Mouse (Mus musculus): ENCODE measurements at regions not wholly inside any gene's neighbourhood (a gene's known extent, or its start where the extent isn't known, plus 50 kb on each side); places are given as distances from the start of the nearest gene placed in this dataset.

GRCm38 (mm10) chr19:26135398-26136104 is 463.3 kb downstream of the Dmrt2 start:
- Histone ChIP-seq H3K27me3 (no peaks in the 10 kb centered on the region), H3K9ac (replicated peaks) (no peak overlapping the region), H3K4me3 (replicated peaks) (no peak overlapping the region), H3K36me3 (no peaks in the 10 kb centered on the region), H3K4me1 (replicated peaks) (0 out of 2 replicates have a peak, but pooled peaks cover 2% of the 10 kb centered on the region), H3K4me2 (no peak overlapping the region), H3K9me3 (no peaks in the 10 kb centered on the region), H3K27ac (no peak overlapping the region)
- ATAC-seq (ENCODE audit: insufficient number of reproducible peaks, insufficient read depth, low FRiP score, low TSS enrichment, low read depth) = no peak
- WGBS = 14% methylated on average over 2 of the region's 2 CpGs

- H3K9me3 ChIP-seq = no peaks in the 10 kb centered on the region
- 80% methylated on average over 2 of the region's 2 CpGs for whole genome bisulfite sequencing
- ATAC-seq (ENCODE audit: insufficient number of reproducible peaks, insufficient read depth, low FRiP score, low TSS enrichment, low read depth) = no peak
Measured at GRCm38 (mm10) chr19:26140647-26141046, 464.2 kb upstream of the Smarca2 start.

GRCm38 (mm10) chr19:26143539-26143938 is 461.3 kb upstream of the Smarca2 start:
- Histone ChIP-seq H3K4me2 (no peak overlapping the region), H3K4me1 (replicated peaks) (no peaks in the 10 kb centered on the region), H3K9ac (replicated peaks) (no peak overlapping the region), H3K9me3 (no peaks in the 10 kb centered on the region), H3K27me3 (no peaks in the 10 kb centered on the region), H3K36me3 (no peaks in the 10 kb centered on the region), H3K27ac (no peak overlapping the region), H3K4me3 (replicated peaks) (no peak overlapping the region)
- 92% methylated on average over 2 of the region's 2 CpGs for WGBS
- ATAC-seq (ENCODE audit: insufficient number of reproducible peaks, insufficient read depth, low FRiP score, low TSS enrichment, low read depth) = no peak

More at GRCm38 (mm10) chr19:26140647-26141046, 464.2 kb upstream of the Smarca2 start:
- Histone ChIP-seq H3K27ac (no peak overlapping the region), H3K4me1 (replicated peaks) (0 out of 2 replicates have a peak, but pooled peaks cover 2% of the 10 kb centered on the region), H3K27me3 (no peaks in the 10 kb centered on the region), H3K9ac (replicated peaks) (no peak overlapping the region), H3K4me3 (replicated peaks) (no peak overlapping the region), H3K4me2 (no peak overlapping the region), H3K36me3 (no peaks in the 10 kb centered on the region)

GRCm38 (mm10) chr19:26151216-26151615 is 453.6 kb upstream of the Smarca2 start:
- H3K9me3 ChIP-seq = no peaks in the 10 kb centered on the region
- no peaks in the 10 kb centered on the region for H3K4me1 ChIP-seq (replicated peaks)
- H3K4me2 ChIP-seq = no peak overlapping the region
- H3K9ac ChIP-seq (replicated peaks) = no peak overlapping the region
- WGBS = 86% methylated on average over 4 of the region's 4 CpGs
- H3K36me3 ChIP-seq = no peaks in the 10 kb centered on the region
- no peak overlapping the region for H3K4me3 ChIP-seq (replicated peaks)
- H3K27ac ChIP-seq = no peak overlapping the region
- ATAC-seq (ENCODE audit: insufficient number of reproducible peaks, insufficient read depth, low FRiP score, low TSS enrichment, low read depth) = no peak
- no peaks in the 10 kb centered on the region for H3K27me3 ChIP-seq

GRCm38 (mm10) chr19:26164993-26165392 is 439.9 kb upstream of the Smarca2 start:
- H3K4me2 ChIP-seq = no peak overlapping the region
- WGBS = 39% methylated on average over 13 of the region's 13 CpGs
- no peaks in the 10 kb centered on the region for H3K4me1 ChIP-seq (replicated peaks)
- no peak overlapping the region for H3K4me3 ChIP-seq (replicated peaks)
- H3K27me3 ChIP-seq = no peaks in the 10 kb centered on the region
- no peaks in the 10 kb centered on the region for H3K36me3 ChIP-seq
- H3K9me3 ChIP-seq = no peaks in the 10 kb centered on the region
- no peak overlapping the region for H3K27ac ChIP-seq
- ATAC-seq (ENCODE audit: insufficient number of reproducible peaks, insufficient read depth, low FRiP score, low TSS enrichment, low read depth) = 0 out of 2 replicates have a peak, but pooled peaks have one; percentile 26
- no peak overlapping the region for H3K9ac ChIP-seq (replicated peaks)

- WGBS = 17% methylated on average over 4 of the region's 4 CpGs
- no peaks in the 10 kb centered on the region for H3K9me3 ChIP-seq
- H3K4me2 ChIP-seq = no peak overlapping the region
- no peak overlapping the region for H3K9ac ChIP-seq (replicated peaks)
- no peaks in the 10 kb centered on the region for H3K27me3 ChIP-seq
- no peak overlapping the region for H3K27ac ChIP-seq
- ATAC-seq (ENCODE audit: insufficient number of reproducible peaks, insufficient read depth, low FRiP score, low TSS enrichment, low read depth) = no peak
- H3K36me3 ChIP-seq = no peaks in the 10 kb centered on the region
- H3K4me1 ChIP-seq (replicated peaks) = no peaks in the 10 kb centered on the region
- H3K4me3 ChIP-seq (replicated peaks) = no peak overlapping the region
Measured at GRCm38 (mm10) chr19:26181774-26182173, 423.1 kb upstream of the Smarca2 start.

GRCm38 (mm10) chr19:26185012-26185411 is 419.8 kb upstream of the Smarca2 start:
- WGBS = 80% methylated on average over 7 of the region's 7 CpGs

GRCm38 (mm10) chr19:26190803-26191202 is 414.0 kb upstream of the Smarca2 start:
- WGBS = 79% methylated on average over 1 of the region's 1 CpGs
- no peaks in the 10 kb centered on the region for H3K9me3 ChIP-seq
- H3K4me3 ChIP-seq (replicated peaks) = no peak overlapping the region

More at GRCm38 (mm10) chr19:26185012-26185411, 419.8 kb upstream of the Smarca2 start:
- Histone ChIP-seq H3K4me2 (no peak overlapping the region), H3K4me3 (replicated peaks) (no peak overlapping the region), H3K27ac (no peak overlapping the region), H3K27me3 (no peaks in the 10 kb centered on the region), H3K36me3 (no peaks in the 10 kb centered on the region), H3K4me1 (replicated peaks) (no peaks in the 10 kb centered on the region), H3K9ac (replicated peaks) (no peak overlapping the region), H3K9me3 (no peaks in the 10 kb centered on the region)
- ATAC-seq (ENCODE audit: insufficient number of reproducible peaks, insufficient read depth, low FRiP score, low TSS enrichment, low read depth) = no peak; the same call in 1 of the 2 replicates

GRCm38 (mm10) chr19:26193664-26194063 is 411.2 kb upstream of the Smarca2 start:
- H3K9ac ChIP-seq (replicated peaks) = no peak overlapping the region
- 67% methylated on average over 1 of the region's 1 CpGs for WGBS
- no peaks in the 10 kb centered on the region for H3K4me1 ChIP-seq (replicated peaks)
- H3K4me3 ChIP-seq (replicated peaks) = no peak overlapping the region
- H3K27ac ChIP-seq = no peak overlapping the region
- no peak for ATAC-seq (ENCODE audit: insufficient number of reproducible peaks, insufficient read depth, low FRiP score, low TSS enrichment, low read depth)
- no peaks in the 10 kb centered on the region for H3K27me3 ChIP-seq
- H3K9me3 ChIP-seq = peaks cover 2% of the 10 kb centered on the region; the same call in 1 of the 2 replicates
- no peak overlapping the region for H3K4me2 ChIP-seq
- H3K36me3 ChIP-seq = no peaks in the 10 kb centered on the region

More at GRCm38 (mm10) chr19:26190803-26191202, 414.0 kb upstream of the Smarca2 start:
- H3K27me3 ChIP-seq = no peaks in the 10 kb centered on the region
- H3K36me3 ChIP-seq = no peaks in the 10 kb centered on the region
- no peak overlapping the region for H3K4me2 ChIP-seq
- H3K4me1 ChIP-seq (replicated peaks) = no peaks in the 10 kb centered on the region
- H3K27ac ChIP-seq = no peak overlapping the region
- no peak for ATAC-seq (ENCODE audit: insufficient number of reproducible peaks, insufficient read depth, low FRiP score, low TSS enrichment, low read depth)
- H3K9ac ChIP-seq (replicated peaks) = no peak overlapping the region

GRCm38 (mm10) chr19:26208760-26209159 is 396.1 kb upstream of the Smarca2 start:
- Histone ChIP-seq H3K9me3 (no peaks in the 10 kb centered on the region), H3K27ac (no peak overlapping the region), H3K4me1 (replicated peaks) (no peaks in the 10 kb centered on the region), H3K36me3 (no peaks in the 10 kb centered on the region), H3K4me3 (replicated peaks) (no peak overlapping the region), H3K9ac (replicated peaks) (no peak overlapping the region), H3K27me3 (no peaks in the 10 kb centered on the region), H3K4me2 (no peak overlapping the region)
- 81% methylated on average over 1 of the region's 1 CpGs for WGBS
- no peak for ATAC-seq (ENCODE audit: insufficient number of reproducible peaks, insufficient read depth, low FRiP score, low TSS enrichment, low read depth)

- Histone ChIP-seq H3K4me3 (replicated peaks) (no peak overlapping the region), H3K27ac (no peak overlapping the region), H3K27me3 (no peaks in the 10 kb centered on the region), H3K9ac (replicated peaks) (no peak overlapping the region), H3K9me3 (no peaks in the 10 kb centered on the region), H3K4me2 (no peak overlapping the region), H3K36me3 (no peaks in the 10 kb centered on the region), H3K4me1 (replicated peaks) (0 out of 2 replicates have a peak, but pooled peaks cover 3% of the 10 kb centered on the region)
- WGBS = 55% methylated on average over 4 of the region's 4 CpGs
- no peak for ATAC-seq (ENCODE audit: insufficient number of reproducible peaks, insufficient read depth, low FRiP score, low TSS enrichment, low read depth)
Measured at GRCm38 (mm10) chr19:26234539-26234938, 370.3 kb upstream of the Smarca2 start.

GRCm38 (mm10) chr19:26244067-26244466 is 360.8 kb upstream of the Smarca2 start:
- WGBS = 46% methylated on average over 6 of the region's 6 CpGs
- Histone ChIP-seq H3K27me3 (no peaks in the 10 kb centered on the region), H3K4me1 (replicated peaks) (peaks cover 6% of the 10 kb centered on the region; the same call in 1 of the 2 replicates), H3K4me2 (no peak overlapping the region), H3K9ac (replicated peaks) (no peak overlapping the region; the same call in 1 of the 2 replicates), H3K9me3 (no peaks in the 10 kb centered on the region), H3K4me3 (replicated peaks) (no peak overlapping the region), H3K36me3 (no peaks in the 10 kb centered on the region), H3K27ac (no peak overlapping the region)
- peak; percentile 56; the same call in 1 of the 2 replicates for ATAC-seq (ENCODE audit: insufficient number of reproducible peaks, insufficient read depth, low FRiP score, low TSS enrichment, low read depth)

All from limb, embryonic 12.5 days (tissue).